Mouse (Mus musculus) ovary, postnatal 14 days (tissue): ENCODE measurements around the gene Cntn1.

Source experiments
- DNase-seq: peaks from one replicate; pipeline ENCODE4 v3.0.0; 2022; ENCODE audit warnings: low spot score

Cntn1 gene

DNA sequence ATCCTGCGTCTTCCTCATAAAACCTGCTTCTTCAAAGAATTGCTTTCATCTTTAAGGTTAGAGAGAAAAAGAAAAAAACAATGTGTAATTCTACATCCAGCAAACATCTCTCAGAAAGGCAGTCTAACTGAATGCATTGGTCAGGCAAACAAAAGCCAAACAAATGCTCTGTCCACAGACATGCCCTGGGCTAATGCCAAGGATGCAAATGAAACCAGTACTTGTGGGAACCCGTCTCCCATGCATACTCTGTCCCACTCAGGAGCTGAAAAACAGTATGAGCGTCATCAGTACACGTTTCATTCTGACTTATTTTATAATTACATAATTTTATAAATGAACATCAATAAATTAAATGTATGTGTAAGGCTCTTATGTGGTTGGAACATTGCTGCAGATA, 91.0 kb downstream of the Cntn1 start:
- no peak for DNase-seq

DNA sequence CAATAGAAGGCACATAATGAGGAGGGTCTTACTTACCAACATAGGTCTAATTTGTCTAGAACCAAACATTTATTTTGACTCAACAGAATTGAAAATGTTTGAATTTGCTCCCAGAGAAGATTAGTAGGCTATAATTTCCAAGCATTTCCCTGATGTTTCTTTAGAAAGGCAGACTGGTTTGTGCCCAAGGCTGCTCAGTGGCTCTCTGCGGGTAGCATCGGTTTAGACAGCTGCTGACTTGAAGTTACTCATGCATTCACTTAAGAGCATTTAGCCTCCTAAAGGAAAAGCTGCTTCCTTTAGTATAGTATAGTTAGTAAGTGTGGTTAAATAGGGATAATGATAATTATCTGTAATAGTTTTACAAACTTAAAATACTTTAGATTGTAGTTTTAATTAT, 104.0 kb downstream of the Cntn1 start:
- no peak for DNase-seq

DNA sequence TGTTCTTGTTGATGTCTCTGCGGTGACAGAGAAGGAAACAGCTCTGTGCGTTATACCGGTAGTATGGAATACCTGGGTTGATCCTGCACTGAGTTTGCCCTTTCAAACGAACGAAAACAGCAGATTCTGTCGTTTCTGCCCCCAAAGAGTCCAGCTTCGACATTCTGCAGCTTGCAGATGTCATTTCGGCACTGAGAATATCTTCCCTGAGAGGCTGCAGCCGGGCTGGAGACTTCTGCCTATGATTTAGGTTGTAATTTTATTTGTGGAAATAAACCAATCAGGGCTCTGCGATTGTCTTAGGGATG, 109.8 kb downstream of the Cntn1 start:
- no peak for DNase-seq

- DNase-seq = no peak
Measured at GRCm38 (mm10) chr15:92161163-92162025, 110.4 kb downstream of the Cntn1 start.

DNA sequence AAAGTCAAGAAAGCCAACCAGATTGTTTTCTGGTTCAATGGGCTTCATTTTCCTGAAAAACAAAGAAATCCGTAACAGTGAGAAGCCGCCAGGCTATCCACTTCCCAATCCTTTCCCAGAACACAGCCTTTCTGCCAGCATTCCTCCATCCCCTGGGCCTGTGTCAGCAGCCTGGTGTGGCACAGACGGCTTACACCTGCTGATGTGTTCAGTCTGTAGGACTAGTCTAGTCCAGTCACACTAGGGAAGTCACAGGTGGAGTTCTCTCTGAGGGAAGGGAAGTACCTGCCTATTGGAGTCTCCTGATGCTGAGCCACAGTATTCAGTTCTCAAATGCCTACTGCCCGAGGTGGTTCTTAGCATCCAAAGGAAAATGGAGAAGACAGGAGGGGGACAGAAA, 111.9 kb downstream of the Cntn1 start:
- no peak for DNase-seq

DNA sequence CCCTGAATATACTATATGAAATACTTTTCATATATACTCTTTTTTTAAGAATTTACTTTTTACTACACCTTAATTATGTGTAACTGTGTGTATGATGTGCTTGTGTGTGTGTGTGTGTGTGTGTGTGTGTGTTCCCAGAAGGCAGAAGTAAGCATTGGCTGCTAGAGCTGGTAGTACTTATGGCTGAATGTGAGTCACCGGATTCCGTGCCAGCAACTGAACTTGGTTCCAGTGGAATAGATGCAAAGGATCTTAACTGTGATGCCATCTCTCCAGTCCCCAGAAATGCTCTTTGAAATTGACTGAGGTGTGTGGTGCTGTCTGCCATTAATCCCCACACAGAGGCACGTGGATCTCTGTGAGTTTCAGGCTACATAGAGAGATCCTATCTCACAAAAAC, 113.2 kb downstream of the Cntn1 start:
- no peak for DNase-seq

DNA sequence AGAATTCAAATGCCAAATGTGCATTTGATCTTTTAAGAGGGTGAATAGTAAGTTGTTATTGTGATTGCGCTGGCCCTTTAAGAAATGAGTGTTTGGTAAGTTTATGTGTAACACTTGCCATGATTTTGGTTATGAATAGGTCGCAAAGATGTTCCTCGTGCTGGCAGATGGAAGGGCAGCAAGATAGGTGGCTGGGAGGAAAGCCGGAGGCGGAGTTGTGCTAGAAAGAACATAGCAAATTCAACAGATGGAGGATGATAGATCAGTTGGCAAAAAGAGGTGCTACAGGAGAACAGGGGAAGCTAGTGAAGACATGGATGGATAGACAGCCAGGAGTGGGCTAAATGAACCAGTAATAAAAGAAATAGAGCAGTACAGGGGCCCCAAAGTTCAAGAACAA, 115.3 kb downstream of the Cntn1 start:
- DNase-seq = no peak

- DNase-seq = no peak
Measured at GRCm38 (mm10) chr15:92175739-92176138, 124.8 kb downstream of the Cntn1 start.

- no peak for DNase-seq
Measured at GRCm38 (mm10) chr15:92177413-92177812, 126.4 kb downstream of the Cntn1 start.

DNA sequence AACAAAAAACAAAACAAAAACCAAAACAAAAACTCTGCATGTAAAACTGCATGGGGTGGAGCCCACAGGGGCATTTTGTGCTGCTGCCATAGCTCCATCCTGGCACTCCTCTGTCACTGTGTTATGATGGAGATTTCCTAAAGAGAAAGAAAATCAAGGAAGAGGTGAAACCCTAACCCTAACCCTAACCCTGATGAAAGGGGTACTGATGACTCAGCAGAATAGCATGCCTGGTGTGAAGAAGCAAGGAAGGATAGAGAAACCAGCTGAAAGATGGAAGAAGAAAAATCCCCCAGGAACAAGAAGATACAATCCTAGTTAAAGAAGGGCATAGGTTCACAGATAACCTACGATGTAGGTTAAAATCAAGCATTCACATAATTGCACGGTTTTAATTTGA, 134.5 kb downstream of the Cntn1 start:
- DNase-seq = no peak

DNA sequence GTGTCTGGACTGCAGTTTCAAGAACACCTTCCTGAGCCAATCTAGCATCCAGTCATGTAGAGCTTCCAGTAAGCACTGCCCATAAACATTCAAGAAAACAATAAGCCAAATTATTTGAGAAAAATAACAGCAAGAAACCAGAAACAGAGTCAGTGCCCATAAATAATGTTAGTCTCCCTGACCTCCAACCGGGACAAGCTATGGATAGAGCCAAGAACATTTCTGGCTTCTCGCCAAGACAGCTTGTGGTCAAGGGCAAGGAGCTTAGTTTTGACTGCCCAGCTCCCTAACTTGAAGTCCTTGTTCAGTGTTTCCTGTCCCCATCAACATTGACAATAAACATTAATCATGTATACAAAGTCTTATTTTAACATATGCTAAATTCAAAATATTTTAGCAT, 139.0 kb downstream of the Cntn1 start:
- DNase-seq = peak; percentile 10

- DNase-seq = no peak
Measured at GRCm38 (mm10) chr15:92200326-92200985, 149.5 kb downstream of the Cntn1 start.

GRCm38 (mm10) chr15:92206695-92207094, 155.7 kb downstream of the Cntn1 start:
- no peak for DNase-seq

DNA sequence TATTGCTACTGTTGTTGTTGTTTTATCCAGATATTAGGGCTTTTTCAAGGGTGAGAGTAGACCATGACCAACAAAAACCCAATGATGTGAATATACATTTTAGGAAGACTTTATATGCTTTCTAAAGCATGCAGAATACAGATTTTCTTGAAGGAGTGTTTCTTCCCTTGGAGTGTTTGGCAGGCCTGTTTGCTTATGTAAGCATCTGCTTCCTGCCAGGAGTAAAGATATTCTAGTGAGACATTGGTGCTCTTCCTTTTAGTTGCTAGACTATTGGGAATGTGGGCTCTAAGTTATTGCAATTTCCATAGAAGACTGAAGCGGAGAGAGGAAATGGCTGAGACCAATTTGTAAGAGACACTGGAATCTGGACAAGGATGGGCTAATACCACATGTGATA, 158.8 kb downstream of the Cntn1 start:
- DNase-seq = no peak

GRCm38 (mm10) chr15:92210486-92211235, 159.7 kb downstream of the Cntn1 start:
- no peak for DNase-seq

GRCm38 (mm10) chr15:92215841-92216240, 164.9 kb downstream of the Cntn1 start:
- DNase-seq = no peak

GRCm38 (mm10) chr15:92221446-92221845, 170.5 kb downstream of the Cntn1 start:
- no peak for DNase-seq

DNA sequence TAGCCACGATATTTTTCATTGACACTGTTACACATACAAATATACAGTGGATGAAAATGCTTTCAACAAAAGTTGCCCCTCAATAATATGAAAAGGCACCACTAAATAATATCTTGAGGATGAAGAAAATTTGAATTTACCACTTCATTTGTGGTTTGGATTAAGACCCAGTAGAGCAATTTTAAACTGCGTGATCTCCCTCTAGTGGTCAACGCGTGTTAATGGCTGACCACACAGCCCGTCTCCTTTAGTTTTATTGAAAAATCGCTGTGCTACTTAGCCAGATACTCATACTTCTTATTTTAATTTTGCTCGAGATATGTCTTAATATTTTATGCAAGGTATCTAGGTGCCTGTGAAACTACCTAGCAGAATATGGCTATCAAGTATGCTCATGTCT, 180.4 kb downstream of the Cntn1 start:
- DNase-seq = peak; percentile 1

GRCm38 (mm10) chr15:92235836-92236235, 184.9 kb downstream of the Cntn1 start:
- no peak for DNase-seq

DNA sequence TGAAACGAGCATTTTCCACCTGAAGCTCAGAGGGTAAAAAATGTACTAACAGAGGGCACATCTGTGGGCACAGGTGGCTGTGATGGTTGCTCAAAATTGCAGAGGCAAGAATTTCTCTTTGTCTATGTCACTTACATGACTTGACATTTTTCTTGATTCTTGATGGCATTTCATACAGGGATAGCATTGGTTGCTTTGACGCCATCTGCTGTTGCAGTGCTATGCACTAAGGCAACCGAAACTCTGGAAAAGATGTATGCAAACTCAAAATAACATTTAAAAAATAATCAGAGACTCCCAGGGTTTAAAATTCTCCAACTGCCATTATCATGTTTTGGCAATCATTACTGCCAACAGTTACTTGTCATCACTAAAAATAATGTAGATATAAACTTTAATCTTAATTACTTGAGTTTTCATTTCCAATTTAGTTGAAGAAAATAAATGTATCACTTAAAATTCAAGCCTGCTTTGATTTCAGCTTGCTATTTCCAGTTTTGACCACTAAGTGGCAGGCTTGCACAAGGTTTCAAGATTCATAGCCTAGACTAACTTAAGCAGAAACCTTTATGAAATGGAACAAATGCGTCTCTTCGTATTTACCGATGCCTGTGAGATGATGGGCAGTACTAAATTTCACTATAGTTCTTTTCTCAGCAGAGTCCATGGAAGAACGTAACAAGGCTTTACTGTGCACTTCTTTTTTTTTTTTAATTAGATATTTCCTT, 214.2 kb downstream of the Cntn1 start:
- DNase-seq = peak; percentile 39

GRCm38 (mm10) chr15:92268341-92268740, 217.4 kb downstream of the Cntn1 start:
- DNase-seq = no peak

- no peak for DNase-seq
Measured at GRCm38 (mm10) chr15:92268741-92269322, 217.9 kb downstream of the Cntn1 start.
